Mouse (Mus musculus) urinary bladder, postnatal 4 days (tissue): ENCODE results near the gene She.
"Not testable (repeated sequence)": the region's sequence is repeated elsewhere in the genome, so short reads cannot be mapped to it uniquely, and the experiment has no call there.

ENCODE experiments used
- DNase-seq, 2 experiments: peaks; one replicate each; pipeline ENCODE4 v3.0.0; 2021 to 2022; ENCODE audit warnings: low spot score in 2 of 2

She gene

DNA sequence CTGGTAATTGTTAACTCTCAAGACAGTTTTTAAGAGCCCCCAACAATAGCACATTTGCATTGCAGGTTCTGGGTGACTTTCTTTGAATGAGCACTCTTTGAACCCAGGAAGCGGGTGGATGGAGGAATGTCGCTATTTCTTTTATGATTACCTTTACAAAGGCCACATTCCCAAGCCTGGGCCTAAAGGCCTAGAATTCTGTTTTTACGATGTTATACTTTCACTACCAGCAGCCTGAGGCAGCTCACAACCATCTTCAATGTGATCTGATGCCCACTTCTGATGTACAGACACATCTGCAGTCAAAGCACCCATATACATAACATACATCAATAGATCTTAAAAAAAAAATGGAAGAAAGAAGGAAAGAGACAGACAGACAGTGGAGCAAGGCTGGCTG lies 32.1 kb downstream of the She start:
- DNase-seq, result not testable (repeated sequence)

DNA sequence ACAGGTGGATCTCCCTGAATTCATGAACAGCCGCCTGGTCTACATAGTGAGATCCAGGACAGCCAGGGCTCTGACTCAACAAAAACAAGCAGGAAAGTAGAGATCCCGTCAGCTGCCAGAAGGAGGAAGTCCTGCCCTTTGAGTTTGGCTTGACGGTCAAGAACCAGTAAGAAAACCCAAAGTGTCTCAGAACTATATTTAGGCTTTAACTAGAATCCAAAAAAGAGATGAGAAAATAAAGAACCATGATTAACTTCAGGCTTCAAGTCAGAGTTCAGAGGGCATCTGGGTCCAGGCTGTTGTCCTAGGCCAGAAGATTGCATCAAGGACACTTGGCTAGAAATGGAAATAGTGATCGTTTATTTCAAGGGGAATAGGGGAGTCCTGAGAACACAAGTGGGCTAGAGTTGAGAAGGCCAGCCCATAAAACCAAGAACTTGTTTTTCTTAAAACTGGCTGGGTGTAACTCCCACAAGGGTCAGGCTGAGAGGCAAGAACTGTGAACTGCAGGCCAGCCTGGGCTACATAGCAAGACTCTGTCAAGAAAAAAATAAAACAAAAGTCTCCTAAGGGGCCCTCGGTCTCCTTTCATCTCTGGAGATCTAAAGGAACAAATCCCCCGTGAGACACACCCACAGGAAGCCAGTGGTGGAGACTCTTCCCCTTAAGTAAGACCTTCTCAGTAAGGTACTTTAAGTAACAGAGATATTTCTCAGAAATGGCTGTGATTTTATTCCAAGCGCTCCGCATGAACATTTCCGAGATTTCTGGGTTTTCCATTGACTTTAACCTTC lies 32.7 kb downstream of the She start:
- DNase-seq, result no peak

DNA sequence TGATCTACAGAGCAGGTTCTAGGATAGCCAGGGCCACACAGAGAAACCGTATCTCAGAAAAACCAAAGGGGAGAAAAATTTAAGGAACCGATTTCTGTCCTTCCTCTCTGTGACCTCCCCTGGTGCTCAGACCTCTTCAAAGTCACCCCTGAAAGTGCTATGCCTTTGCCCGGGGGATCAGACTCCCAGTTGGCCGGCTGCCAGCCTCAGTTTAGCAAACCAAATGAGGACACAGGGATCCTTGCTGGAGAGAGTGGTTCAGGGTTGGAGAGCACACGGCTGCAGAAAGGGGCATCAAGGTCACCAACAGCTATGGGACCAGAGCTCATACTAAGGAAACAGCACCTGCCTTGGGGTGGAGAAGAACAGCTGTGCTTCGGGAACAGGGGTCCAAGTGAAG lies 33.9 kb downstream of the She start:
- DNase-seq, result no peak

DNA sequence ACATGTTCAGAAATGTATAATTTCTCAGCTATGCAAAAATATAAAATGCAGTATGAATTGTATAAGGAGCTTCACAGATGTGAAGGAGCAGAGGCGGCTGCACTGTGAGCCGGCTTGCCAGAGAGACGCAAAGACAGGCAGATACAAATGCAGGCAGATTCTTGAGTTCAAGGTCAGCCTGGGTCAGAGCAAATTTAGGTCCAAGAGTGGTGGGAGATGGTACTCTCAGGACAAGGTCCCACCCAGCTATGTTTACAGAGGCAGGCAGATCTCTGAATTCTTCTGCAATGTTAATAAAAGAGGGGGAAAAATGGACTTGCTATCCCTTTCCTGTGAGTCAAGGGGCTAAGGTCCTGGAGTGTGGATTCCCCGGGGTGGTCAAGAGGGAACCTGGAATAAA lies 34.6 kb downstream of the She start:
- no peak for DNase-seq

DNA sequence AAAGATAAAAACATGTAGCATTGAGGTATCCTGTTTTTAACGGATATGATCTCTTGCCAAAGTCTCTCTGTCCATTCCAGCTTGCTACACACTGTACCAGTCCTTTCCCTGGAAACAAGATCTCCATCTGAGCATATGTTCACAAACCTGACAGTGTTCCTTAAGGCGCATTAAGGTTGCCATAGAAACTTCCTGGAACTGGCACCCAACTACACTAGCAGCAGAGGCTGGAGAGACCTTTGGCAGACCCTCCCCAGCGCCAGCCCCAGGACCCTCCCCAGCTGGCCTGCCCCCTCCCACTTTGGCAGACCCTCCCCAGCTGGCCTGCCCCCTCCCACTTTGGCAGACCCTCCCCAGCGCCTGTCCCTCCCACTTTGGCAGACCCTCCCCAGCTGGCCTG lies 36.5 kb downstream of the She start:
- no peak for DNase-seq

DNA sequence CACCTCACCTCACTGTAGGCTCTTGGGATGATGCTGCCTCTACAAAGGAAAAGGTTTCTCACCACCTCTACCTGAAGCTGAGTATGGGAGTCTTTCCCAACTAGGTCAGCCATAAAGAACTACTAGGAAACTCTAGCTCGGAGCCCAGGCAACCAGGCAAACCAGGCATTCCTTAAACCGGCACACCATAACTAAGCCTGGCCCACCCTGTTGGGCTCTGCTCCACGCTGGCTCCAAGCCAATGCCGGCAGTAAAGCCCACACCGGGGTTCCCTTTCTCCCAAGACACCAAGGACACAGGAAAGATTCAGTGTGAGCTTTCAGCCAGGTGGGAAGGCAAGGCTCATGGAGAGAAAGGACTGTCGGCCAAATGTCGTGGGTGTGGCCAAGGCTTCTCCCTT lies 37.2 kb downstream of the She start:
- peak in 1 of 2 experiments; percentile 66 for DNase-seq

DNA sequence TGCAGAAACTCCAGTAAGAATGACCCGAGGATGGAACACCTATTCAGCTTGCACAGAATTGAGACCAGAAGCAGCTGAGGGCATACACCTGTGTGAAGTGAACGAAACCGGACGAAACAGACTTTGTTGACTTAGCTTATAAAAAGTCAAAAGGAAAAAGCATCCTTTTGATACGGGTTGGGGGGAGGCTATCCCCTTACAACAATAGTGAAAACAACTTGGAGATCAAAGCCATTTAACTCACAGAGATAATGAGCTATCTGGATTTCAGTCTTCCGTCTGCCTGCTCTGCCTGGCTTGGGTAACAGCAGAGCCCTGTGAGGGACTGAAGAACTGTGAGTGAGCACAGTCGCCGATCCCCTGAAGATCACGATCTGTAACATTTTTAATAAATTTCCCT lies 37.8 kb downstream of the She start:
- no peak for DNase-seq

DNA sequence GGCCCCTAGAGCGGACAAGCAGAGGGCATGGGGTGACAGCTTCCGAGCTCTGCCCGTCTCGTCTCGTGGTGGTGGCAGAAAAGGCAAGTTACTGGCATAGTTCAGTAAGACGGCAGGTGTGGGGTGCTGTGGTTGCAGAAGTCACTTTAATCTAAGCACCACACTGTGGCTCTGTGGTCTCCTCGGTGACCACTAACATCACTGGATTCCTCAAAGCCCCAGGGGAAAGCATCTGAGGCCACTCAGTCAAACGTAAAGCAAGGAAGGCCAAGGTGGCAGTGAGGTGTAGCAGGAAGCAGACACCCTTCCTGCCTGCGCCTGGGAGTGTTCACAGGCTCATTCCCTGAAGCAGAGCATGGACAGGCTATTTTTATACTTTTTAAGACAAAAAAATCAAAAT lies 38.4 kb downstream of the She start:
- no peak for DNase-seq

DNA sequence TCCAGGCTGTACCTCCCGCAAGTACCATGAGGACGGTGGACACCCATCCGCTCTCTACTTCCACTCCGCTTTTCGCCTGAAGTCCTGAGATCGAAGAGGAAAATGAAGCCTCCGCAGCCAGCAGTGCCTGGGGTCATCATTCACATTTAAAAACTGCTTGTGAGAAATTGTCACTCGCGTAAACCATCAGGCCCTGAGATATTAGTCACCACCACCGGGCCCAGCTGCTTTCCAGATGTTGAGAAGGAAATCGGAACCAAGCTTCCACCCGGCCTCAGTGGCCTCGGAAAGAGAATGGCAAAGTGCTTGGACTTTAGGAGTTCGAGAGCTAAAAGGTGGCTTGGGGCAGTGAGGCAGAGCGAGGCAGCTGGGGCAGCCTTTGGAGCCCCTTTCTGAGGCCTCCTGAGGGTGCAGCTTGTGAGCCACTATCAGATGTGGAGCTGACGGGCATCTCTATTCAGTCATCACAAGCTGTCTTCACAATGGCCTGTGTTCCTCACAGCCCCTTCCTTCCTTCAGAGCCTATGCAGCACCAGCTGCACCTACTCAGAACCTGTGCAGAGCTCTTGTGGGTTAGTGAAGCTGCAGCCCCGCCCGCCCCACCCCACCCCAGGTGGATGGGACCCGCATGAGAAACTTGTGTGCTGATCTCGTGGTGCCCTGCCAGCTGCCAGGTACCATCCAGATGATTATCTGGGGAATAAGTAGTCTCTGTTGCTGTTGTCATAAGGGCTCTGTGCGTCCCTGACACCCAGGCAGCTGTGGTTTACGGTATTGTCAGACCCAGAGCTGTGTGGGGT lies 39.5 kb downstream of the She start:
- DNase-seq, result no peak

DNA sequence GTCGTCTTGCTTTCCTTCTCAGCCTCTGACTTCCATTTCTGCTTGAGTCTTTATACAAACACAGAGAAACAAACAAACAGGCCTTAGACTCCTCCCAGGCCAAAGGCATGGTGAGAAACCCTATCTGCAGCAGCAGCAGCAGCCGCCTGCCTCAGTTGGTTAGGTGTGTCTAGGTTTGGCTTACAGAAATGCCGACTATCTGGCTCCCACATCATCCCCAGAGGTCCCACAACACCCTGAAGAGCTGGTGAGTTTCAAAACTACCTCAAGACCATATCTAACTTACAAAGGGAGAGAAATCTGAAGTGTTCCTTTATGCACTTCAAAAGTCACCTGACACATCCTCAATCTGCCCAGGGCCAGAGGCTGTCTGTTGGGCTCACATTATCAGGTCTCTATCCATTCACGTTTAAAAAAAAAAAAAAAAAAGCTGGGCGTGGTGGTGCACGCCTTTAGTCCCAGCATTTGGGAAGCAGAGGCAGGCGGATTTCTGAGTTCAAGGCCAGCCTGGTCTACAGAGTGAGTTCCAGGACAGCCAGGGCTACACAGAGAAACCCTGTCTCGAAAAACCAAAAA lies 40.3 kb downstream of the She start:
- no peak for DNase-seq

DNA sequence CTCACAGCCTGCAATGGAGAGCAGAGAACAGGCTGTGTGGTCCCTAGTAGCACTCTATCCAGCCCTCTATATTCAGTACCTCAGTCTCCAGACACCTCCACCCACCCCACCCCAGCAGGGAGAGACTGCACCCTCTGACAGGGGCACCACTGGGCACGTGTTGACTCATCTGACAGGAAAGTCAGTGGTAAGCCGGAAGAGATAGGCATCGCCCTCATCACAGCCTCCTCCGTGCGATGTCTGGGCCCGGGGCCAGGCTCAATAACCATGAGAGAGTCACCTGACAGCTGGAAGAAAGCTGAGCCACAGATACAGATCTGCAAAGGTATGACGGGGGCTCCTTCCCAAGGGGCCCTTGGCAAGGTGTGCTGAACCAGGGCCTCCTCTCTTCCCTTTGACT lies 41.0 kb downstream of the She start:
- DNase-seq, result peak in 1 of 2 experiments; percentile 36

DNA sequence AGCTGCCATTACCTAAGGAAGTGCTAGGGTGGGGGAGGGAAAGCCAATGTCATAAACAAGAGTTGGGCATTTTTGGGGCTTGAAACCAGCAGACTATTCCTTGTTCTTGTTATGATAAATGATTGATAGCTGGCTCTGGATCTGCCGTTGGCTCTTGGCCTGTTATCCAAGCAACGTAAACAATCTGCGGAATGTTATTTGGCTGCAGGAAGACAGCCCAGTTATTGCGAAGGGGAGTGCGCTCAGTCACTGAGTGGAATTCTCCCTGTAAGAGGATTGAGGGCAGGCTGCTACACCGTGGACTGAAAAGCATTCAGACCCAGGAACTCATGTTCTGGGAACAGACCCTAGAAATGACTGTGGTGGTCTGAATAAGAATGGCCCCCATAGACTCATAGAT lies 41.5 kb downstream of the She start:
- DNase-seq, result no peak

DNA sequence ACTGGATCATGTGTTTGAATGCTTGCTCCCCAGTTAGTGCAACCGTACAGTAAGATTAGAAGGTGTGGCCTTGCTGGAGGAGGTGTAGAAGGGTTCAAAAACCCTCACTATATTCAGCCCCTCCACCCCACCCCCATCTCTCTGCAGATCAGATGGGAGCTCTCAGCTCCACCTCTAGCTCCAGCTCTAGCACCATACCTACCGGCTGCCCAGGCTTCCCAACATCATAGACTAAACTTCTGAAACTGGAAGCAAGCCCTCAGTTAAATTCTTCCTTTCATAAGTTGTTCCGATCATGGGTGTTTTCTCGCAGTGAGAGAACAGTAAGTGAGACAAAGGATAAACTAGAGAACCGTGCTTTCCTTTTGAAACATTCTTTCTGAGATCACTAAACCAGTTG lies 42.9 kb downstream of the She start:
- no peak for DNase-seq

DNA sequence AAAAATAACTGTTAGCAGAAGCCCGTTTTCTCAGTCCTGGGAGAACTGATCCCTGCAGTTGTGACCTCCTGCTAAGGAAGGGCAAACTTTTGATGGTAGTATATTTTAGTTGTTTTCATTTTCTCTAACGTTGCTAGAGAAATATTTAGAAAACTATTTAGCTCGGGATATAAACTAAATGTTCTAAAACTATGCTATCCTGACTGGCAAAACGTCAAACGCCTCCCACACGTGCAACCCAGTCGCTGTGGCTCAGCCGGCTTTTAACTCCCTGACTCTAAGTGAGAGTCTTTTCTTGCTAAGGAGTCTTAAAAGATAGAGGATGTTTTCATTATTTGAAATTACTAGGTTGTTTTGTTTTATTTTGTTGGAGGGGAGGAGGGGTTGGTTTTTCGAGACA lies 43.9 kb downstream of the She start:
- no peak for DNase-seq

DNA sequence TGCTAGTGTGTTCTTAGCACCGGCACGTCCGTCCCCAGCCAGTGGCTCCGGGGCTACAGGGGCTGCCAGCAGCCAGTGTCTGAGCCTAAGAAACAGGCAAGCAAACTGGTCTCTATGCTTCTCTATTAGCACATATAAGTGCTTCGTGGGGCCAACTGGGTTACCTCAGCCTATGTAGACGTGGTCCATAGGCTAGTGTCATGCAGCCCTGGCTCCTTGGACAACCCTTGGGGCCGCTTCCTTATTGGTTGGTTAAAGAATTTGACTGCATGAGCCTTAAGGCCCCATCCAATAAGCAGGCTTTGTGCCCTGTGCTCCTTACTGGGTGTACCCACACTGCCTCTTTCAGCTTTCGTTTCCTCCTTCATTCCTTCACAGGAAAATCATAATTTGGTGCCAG lies 44.6 kb downstream of the She start:
- DNase-seq, result no peak

DNA sequence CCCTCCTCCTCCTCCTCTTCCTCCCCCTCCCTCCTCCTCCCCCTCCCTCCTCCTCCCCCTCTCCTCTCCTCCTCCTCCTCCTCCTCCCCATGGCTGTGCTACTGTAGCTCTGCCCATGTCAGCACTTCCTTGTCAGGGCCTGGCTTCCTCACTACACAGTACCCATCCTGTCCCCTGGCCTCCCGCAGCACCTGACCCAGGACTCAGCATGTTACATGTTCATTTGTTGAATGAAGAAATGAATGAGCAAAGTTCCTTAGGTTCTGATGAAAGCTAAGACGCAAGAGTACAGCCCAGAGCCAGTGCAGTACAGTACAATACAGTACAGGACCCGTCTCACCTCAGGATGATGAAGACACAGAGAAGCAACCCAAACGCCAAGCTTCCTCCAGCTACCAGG lies 45.3 kb downstream of the She start:
- no peak for DNase-seq

DNA sequence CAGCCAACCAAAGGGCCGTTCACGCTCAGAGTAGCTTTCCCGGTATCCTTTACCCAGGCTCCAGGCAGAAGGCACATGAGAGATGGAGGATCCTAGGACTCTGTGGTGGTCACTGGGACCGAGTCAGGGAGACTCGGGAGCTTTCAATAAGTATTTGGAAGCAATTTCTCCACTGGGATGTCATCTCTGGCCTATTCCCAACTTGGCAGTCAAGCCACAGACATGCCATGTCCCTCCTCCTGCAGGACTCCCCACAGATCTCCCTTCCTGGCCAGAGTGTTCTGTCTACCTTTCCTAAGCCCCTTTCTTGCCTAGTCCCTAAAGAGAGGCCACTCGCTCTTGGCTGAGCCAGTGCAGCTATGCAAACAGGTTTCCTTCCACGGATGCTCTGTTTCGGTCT lies 46.0 kb downstream of the She start:
- DNase-seq, result no peak

DNA sequence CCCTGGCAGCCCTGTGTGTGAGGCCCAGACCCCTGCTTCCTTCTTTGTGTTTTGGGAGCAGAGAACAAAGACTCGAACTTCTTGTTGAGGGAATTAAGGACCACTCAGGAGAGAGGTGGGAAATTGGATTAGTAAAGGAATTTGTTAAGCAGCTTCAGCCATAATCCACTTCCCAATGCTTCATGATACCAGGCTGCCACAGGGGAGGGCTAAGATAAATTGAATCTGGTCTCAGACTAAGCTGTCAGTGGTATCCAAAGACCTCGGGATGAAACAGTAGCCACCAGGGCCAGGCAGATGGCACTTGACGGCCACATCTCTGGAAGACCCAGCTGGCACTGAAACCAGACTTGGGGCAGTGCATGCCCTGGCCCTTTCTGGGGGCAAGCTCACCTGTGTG lies 47.3 kb downstream of the She start:
- DNase-seq, result no peak

DNA sequence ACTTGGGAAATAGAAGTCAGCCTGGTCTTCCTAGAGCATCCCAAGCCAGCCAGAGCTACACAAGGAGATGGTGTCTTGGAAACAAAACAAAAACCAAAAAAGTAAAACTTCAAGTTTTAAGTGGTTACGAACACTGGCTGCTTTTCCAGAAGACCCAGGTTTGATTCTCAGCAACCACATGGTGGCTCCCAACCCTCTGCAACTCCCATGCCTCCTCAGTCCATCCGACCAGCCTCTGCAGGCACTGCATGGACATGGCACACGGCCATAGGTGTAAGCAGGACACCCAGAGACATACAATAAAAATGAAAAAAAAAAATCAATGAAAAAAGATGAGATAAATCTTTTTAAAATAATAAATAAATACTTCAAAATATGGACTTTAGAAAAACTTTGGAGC lies 48.2 kb downstream of the She start:
- no peak for DNase-seq

DNA sequence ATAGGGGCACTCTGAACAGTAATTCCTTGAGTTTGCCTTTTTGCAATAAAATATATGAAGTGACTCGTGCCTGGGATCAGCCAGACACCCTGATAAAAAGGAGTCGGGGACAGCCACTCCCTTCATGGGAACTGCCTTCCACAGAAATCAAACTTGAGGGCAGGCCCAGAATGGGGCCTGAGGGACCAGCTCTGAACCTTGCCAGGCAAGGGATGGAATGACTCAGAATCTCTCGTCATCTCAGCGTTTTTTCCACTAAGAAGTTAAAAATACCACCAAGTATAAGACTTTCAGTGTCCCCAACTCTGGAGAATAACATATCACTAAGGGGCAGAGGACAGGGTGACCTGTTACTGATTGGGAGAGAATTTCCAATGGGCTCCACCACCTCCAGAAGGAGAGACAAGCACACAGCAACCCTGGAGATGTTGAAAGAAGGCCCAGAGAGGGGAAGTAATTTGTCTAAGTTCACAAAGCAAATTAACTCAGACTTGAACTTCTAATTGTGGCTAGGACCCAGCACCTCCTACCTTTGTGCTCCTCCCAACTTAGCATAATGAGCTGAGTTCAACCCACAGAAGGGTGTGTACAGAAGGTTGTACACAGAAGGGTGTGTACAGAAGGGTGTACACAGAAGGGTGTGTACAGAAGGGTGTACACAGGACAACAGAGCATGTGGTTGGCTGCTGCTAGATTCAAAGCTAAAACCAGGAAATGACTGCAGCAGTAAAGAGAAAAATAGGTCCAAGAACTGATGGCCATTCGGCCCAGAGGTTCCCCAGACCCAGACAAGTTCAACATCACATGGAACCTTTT lies 49.1 kb downstream of the She start:
- DNase-seq, result no peak

DNA sequence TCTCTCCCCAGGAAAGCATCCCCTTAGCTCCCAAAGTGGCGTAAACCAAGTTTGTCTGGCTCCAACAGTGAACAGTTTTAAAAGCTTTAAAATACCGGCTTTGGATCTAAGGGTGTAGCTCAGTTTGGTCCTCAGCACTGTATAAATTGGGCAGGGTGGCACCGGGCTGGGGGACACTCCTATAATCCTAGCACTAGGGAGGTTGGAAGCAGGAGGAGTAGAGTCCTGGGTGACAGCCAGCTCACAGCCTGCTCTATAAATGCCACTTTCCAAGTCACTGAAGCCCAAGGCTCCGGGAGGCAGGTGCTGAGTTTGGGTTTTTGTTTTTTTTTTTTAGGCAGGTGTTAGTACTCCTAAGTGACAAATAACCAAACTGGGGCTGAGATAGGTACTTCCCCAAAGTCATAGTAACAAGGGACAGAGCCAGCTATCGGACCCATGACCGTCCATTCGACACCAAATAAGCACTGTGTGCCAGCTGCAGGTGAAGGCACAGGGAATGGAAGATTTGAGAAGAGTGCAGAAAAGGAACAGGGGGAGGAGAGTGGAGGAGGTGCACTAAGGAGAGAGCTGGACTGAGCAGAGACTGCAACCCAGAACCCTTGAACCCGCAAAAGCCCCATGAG lies 51.5 kb downstream of the She start:
- no peak for DNase-seq

DNA sequence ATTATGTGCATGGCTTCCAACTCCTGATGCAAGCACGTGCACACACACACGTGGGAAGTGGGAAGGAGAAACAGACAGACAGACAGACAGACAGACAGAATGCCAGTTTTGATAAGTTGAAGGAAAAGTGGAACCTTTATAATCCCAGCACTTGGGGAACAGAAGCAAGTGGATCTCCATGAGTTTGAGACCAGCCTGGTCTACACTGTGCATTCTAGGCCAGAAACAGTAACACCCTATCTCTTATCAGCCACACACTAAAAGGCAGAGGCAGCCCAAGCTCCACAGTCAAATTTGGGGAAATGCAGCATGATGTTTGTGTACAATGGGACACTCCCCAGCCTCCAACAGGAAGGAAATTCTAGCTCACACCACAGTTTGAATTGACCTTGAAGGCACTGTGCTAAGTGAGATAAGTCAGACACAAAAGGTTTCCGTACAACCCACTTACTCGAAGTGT lies 52.4 kb downstream of the She start:
- no peak for DNase-seq
